Mouse (Mus musculus) neural tube, embryonic 14.5 days (tissue): ENCODE data around the gene Asb17. TPM values are rescaled to one million over a fixed set of nuclear protein-coding genes. Genes with fewer than 3 reads are reported as not detected.

Source experiments
- ATAC-seq: fragments of 200-750 bp; cut with Nextera tagmentation; 2 replicates; pipeline ENCODE4 v1.8.0; 2017; ENCODE audit warnings: low read depth, mild to moderate bottlenecking, moderate TSS enrichment, moderate library complexity
- H3K27ac ChIP-seq: fragments of 300-500 bp; sonication (generic); 2 replicates; pipeline ENCODE4 v1.5.1; 2014; ENCODE audit warnings: low read depth, mild to moderate bottlenecking, control low read depth, low read length, moderate library complexity, mixed read lengths
- H3K27me3 ChIP-seq: fragments of 300-500 bp; sonication (generic); 2 replicates; pipeline ENCODE4 v1.6.1; 2014; ENCODE audit warnings: low read length; ENCODE audit not compliant: control insufficient read depth, insufficient read depth
- H3K36me3 ChIP-seq: fragments of 300-500 bp; sonication (generic); 2 replicates; pipeline ENCODE4 v1.6.1; 2014; ENCODE audit warnings: low read length, mixed read lengths; ENCODE audit not compliant: control insufficient read depth, insufficient read depth
- H3K4me1 ChIP-seq: fragments of 300-500 bp; sonication (generic); 2 replicates; pipeline ENCODE4 v1.6.1; 2014; ENCODE audit warnings: low read length; ENCODE audit not compliant: control insufficient read depth, insufficient read depth
- H3K4me2 ChIP-seq: fragments of 300-500 bp; sonication (generic); 2 replicates; pipeline ENCODE4 v1.6.1; 2014; ENCODE audit warnings: mild to moderate bottlenecking, low read depth, low read length, control low read depth
- H3K4me3 ChIP-seq: fragments of 300-500 bp; sonication (generic); 2 replicates; pipeline ENCODE4 v1.5.1; 2014; ENCODE audit warnings: low read depth, low read length, control low read depth, mixed read lengths
- H3K9ac ChIP-seq: fragments of 300-500 bp; sonication (generic); replicated peaks from 2 replicates; pipeline ENCODE4 v1.6.1; 2014; ENCODE audit warnings: low read depth, mild to moderate bottlenecking, control low read depth, low read length, mixed read lengths
- H3K9me3 ChIP-seq: fragments of 300-500 bp; sonication (generic); 2 replicates; pipeline ENCODE4 v1.6.1; 2016; ENCODE audit warnings: low read length; ENCODE audit not compliant: control insufficient read depth
- WGBS: fragments of 180-500 bp; shearing (Covaris S2); extraction: QIAGEN DNeasy Blood & Tissue Kit; methylation state at CpG from one replicate; pipeline ENCODE4 v1.1.7; 2014; 5-methylcytosine and 5-hydroxymethylcytosine counted together
- polyA plus RNA-seq: library from polyadenylated mRNA; unstranded; fragments of >200 nt; fragmentation: Nextera tagmentation; extraction: Ambion mirVana; gene quantifications from 2 replicates; pipeline ENCODE4 v1.2.1, GENCODE M21; 2014

Asb17 gene
- polyA plus RNA-seq, 1 experiment from 2014 or later = 0.33 TPM

DNA sequence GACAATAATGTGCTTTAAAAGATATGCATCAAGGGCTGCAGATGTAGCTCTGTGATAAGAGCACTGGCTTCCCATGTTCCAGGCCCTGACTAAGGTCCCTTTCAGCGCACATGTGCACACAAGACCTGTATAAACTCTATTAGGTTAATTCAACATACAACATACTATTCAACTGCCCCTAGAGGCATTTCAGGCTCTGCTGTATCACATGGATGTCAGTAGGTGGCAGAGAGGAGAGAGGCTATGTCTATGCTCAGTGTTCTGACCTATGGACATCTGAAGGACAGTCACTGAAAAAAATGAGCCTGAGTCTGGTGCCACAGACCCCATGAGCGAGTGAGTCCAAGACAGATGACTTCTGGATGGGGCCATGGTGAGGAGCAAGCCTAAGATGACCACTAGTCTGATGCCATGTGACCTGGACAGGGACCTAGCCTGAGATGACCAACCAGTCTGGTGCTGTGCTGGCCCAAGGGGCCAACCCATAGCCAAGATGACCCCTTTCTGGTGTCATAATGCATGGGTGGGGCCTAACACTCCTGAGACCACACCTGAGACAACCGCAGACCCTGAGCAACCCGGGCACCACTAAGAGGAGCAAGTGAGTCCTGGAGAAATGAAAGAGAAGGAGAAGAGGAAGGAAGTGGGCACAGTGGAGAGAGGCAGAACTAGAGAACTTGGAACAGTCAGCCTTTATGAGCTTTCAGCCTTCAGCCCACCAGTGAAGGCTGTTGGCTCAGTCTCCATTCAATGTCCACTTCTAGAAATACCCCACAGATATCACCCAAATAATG is 20.8 kb downstream of the Asb17 start:
- WGBS = 89% methylated on average over 4 of the region's 4 CpGs
- no peak for ATAC-seq
- Histone ChIP-seq H3K27ac (no peak overlapping the region), H3K4me2 (no peak overlapping the region), H3K27me3 (no peaks in the 10 kb centered on the region), H3K4me3 (no peak overlapping the region), H3K9ac (no peak overlapping the region), H3K36me3 (no peaks in the 10 kb centered on the region), H3K9me3 (no peaks in the 10 kb centered on the region), H3K4me1 (no peaks in the 10 kb centered on the region)

DNA sequence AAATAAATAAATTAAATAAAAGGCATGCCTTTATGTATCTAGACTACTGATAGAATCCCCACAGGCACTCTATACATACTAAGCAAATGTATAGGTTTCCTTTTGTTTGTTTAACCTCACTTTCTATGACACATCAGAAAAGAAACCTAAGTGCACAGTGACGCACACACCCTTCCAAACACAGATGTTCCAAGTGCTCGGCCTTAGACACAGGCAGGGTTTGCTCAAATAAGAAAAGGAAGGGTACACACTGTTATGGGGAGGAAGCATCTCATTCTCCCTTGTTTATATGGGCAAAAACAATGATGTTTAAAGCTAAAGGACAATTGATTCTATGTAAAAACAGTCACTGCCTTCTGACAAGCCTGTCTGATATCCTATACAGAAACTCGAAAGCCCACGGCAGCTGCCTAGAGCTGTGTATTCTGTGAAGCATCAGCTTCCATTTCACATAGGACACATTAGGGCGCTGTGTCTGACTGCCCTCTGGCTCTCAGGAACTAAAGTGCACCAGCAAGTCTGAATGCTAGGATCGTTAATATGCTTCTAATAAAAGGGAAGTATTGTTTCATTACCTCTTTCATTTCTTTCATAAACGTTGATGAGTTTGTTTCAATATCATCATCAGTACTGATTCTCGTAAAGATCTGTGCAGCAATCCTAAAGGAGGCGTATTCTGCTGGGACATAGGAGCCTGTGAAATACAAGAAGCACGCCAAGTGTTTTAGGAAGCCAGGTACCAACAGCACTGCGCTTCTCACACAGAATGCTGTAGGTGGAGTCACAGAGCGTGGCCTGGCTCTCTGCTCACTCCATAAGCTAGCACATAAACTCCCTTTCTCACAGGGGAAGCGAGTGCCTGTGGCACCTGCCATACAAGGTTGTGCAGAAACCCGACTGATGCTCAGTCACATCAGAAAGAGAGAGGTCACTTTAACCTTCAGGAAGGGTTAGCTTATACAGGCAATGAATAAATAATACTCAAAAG is 23.4 kb downstream of the Asb17 start:
- Histone ChIP-seq H3K4me1 (no peaks in the 10 kb centered on the region), H3K27me3 (no peaks in the 10 kb centered on the region), H3K27ac (0 out of 2 replicates have a peak overlapping the region, but pooled peaks have one; percentile 24), H3K9ac (no peak overlapping the region), H3K4me2 (no peak overlapping the region), H3K36me3 (no peaks in the 10 kb centered on the region), H3K9me3 (no peaks in the 10 kb centered on the region), H3K4me3 (no peak overlapping the region)
- WGBS = 65% methylated on average over 14 of the region's 14 CpGs
- ATAC-seq = peak; percentile 74

DNA sequence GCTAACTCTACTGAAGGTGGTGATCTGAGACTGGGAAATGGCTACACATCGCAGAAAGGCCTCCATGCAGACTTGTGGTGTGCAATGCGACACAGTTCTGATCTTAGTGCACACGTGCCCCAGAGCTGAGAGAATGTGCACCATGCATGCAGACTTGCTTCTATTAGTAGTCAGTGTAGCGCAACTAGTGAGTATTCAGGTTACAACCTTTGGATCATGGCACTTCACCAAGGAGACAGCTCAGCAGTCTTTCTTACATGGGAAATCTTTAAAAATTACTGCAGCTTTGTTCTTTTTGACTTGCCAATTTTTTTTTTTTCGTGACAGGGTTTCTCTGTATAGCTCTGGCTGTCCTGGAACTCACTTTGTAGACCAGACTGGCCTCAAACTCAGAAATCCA is 27.4 kb downstream of the Asb17 start:
- Histone ChIP-seq H3K4me2 (no peak overlapping the region), H3K36me3 (no peaks in the 10 kb centered on the region), H3K4me3 (no peak overlapping the region), H3K9ac (no peak overlapping the region), H3K27me3 (no peaks in the 10 kb centered on the region), H3K9me3 (no peaks in the 10 kb centered on the region), H3K27ac (no peak overlapping the region), H3K4me1 (no peaks in the 10 kb centered on the region)
- no peak for ATAC-seq
- 85% methylated on average over 5 of the region's 5 CpGs for WGBS

DNA sequence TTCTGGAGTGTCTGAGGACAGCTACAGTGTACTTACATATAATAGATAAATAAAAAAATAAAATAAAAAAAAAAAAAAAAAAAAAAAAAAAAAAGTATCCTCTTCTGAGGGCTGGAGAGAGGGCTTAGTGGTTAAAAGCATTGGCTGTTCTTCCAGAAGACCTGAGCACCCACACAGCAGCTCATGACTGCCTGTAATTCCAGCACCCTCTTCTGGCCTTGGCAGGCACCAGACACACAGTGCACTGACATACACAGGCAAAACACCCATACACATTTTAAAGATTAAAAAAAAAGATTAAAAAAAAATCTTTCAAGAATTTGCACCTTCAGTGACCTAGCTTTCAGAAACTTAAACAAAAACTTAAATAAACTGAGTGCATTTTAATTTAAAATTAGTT is 42.3 kb downstream of the Asb17 start:
- H3K4me3 ChIP-seq = no peak overlapping the region
- H3K36me3 ChIP-seq = no peaks in the 10 kb centered on the region
- no peak overlapping the region for H3K4me2 ChIP-seq
- H3K4me1 ChIP-seq = no peaks in the 10 kb centered on the region
- no peak overlapping the region for H3K27ac ChIP-seq
- ATAC-seq = no peak
- no peaks in the 10 kb centered on the region for H3K27me3 ChIP-seq
- no peak overlapping the region for H3K9ac ChIP-seq
- H3K9me3 ChIP-seq = no peaks in the 10 kb centered on the region

DNA sequence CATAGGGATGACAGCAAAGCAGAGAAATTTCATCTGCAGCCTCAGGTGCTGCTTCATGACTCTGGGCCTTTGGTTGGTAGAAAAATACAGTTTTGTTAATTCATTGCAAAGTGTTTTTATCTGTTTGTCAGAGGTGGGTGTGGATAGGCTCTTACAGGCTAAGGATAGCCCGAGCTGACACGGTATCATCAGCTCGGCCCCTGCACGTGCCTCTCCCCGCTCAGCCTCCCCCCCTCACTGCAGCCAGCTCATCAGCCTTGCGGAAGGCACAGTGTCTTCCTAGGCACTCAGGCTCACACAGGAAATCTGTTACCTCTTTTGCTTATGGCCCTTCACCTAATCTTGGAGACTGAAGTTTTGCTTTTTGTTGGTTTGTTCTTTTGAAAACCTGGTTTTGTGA is 44.1 kb downstream of the Asb17 start:
- no peaks in the 10 kb centered on the region for H3K4me1 ChIP-seq
- H3K27ac ChIP-seq = no peak overlapping the region
- no peaks in the 10 kb centered on the region for H3K36me3 ChIP-seq
- 79% methylated on average over 6 of the region's 6 CpGs for WGBS
- no peak for ATAC-seq
- H3K27me3 ChIP-seq = no peaks in the 10 kb centered on the region
- H3K9ac ChIP-seq = no peak overlapping the region
- H3K9me3 ChIP-seq = no peaks in the 10 kb centered on the region
- H3K4me3 ChIP-seq = no peak overlapping the region
- no peak overlapping the region for H3K4me2 ChIP-seq

DNA sequence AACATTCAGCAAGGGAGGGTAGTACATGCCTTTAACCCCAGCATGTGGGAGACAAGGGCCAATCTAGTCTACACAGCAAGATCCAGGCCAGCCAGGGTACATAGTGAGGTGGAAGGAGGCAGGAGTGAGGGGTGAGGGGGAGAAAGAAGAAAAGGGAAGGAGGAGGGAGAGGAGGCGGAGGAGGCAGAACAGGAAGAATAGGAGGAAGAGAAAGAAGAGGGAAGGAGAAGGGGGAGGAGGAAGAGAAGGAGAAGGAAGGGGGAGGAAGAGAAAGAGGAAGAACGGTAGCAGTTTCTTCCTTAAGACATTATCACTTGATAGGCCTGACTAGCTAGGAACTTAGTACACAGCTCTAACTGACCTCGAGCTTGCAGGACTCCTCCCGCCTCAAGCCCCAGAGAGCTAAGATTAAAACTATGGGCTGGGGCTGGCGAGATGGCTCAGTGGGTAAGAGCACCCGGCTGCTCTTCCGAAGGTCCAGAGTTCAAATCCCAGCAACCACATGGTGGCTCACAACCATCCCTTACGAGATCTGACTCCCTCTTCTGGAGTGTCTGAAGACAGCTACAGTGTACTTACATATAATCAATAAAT is 45.3 kb downstream of the Asb17 start:
- Histone ChIP-seq H3K4me2 (no peak overlapping the region), H3K27me3 (no peaks in the 10 kb centered on the region), H3K9me3 (no peaks in the 10 kb centered on the region), H3K36me3 (no peaks in the 10 kb centered on the region), H3K4me1 (no peaks in the 10 kb centered on the region), H3K9ac (no peak overlapping the region), H3K4me3 (no peak overlapping the region), H3K27ac (no peak overlapping the region)
- 85% methylated on average over 7 of the region's 8 CpGs for WGBS
- no peak for ATAC-seq

DNA sequence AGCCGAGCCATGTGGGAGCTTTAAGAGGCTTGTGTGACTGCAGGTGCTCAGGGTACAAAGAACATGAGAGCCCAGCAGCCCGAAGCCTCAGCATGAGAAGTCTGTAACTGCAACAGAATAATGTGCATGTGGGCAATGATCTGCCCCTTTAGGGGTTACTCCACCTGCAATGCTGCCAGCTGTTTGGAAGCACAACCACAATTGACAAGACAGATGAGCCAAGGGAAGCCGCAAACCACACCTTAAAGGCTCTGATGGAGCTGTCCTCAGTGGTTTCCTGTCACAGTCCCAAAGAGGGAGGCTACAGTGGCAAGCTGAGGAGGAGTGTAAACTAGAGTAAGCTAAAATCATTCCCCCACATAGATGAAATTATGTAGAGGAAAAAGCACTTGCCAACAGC is 51.4 kb downstream of the Asb17 start:
- Histone ChIP-seq H3K4me1 (no peaks in the 10 kb centered on the region), H3K4me3 (no peak overlapping the region), H3K9me3 (no peaks in the 10 kb centered on the region), H3K36me3 (no peaks in the 10 kb centered on the region), H3K27ac (no peak overlapping the region), H3K4me2 (no peak overlapping the region), H3K9ac (no peak overlapping the region), H3K27me3 (no peaks in the 10 kb centered on the region)
- ATAC-seq = no peak
- WGBS = 73% methylated on average over 3 of the region's 3 CpGs

DNA sequence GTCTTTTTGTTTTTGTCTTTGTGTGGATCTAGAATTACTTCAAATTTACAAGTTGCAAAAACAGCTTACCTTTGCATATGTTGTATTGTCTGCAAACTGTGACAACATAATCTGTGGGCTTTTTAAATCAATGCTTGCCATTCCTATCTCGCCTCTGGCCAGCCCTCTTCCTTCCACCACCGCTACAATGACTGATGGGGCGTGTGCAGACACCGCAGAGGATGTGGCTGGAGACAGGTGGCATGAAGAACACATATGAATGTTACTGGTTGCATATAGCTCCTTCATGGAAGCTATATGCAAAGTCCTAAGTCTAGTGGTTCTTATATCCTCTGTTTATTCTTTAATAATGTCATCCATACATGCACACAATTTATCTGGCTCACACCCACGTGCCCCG is 53.2 kb downstream of the Asb17 start:
- WGBS = 83% methylated on average over 6 of the region's 6 CpGs
- Histone ChIP-seq H3K4me3 (no peak overlapping the region), H3K27ac (no peak overlapping the region)

DNA sequence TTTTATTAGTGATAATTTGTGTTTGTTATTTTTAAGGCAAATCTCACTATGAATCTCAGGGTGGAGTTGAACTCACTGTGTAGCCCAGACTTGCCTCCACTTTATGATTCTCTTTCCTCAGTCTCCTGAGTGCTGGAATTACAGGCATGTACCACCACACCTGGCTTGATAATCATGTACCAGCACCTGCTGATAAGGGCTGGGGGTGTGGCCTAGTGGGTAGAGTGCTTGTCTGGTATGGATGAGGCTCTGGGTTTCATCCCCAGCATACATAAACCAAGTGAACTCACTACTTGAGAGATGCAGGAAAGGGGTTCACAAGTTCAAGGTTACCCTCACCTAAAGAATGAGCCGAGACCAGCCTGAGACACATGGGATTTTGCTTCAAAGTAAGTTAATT is 57.9 kb downstream of the Asb17 start:
- H3K4me3 ChIP-seq = no peak overlapping the region
- H3K4me1 ChIP-seq = no peaks in the 10 kb centered on the region
- H3K9me3 ChIP-seq = no peaks in the 10 kb centered on the region
- no peaks in the 10 kb centered on the region for H3K27me3 ChIP-seq
- H3K4me2 ChIP-seq = no peak overlapping the region
- peaks cover 21% of the 10 kb centered on the region for H3K36me3 ChIP-seq
- no peak overlapping the region for H3K9ac ChIP-seq
- H3K27ac ChIP-seq = no peak overlapping the region
- 88% methylated on average over 1 of the region's 1 CpGs for WGBS
- no peak for ATAC-seq

More for the DNA sequence above, 53.2 kb downstream of the Asb17 start:
- Histone ChIP-seq H3K9me3 (no peaks in the 10 kb centered on the region), H3K36me3 (no peaks in the 10 kb centered on the region), H3K4me2 (no peak overlapping the region), H3K4me1 (no peaks in the 10 kb centered on the region), H3K27me3 (no peaks in the 10 kb centered on the region), H3K9ac (no peak overlapping the region)
- ATAC-seq = no peak
